Mouse (Mus musculus) hindbrain, postnatal 0 days (tissue): Measurements from ENCODE around the gene Fos. TPM values are rescaled to one million over a fixed set of nuclear protein-coding genes. Genes with fewer than 3 reads are reported as not detected.

Experiments used
- ATAC-seq: fragments of 200-750 bp; cut with Nextera tagmentation; 2 replicates; pipeline ENCODE4 v1.8.0; 2017; ENCODE audit warnings: mild to moderate bottlenecking, moderate TSS enrichment, moderate library complexity
- DNase-seq: peaks from one replicate; pipeline ENCODE4 v3.0.0-alpha.2; 2015; ENCODE audit warnings: low spot score
- H3K27ac ChIP-seq: fragments of 300-500 bp; sonication (generic); 2 replicates; pipeline ENCODE4 v1.5.1; 2014; ENCODE audit warnings: mild to moderate bottlenecking
- H3K27me3 ChIP-seq: fragments of 300-500 bp; sonication (generic); 2 replicates; pipeline ENCODE4 v1.6.1; 2014; ENCODE audit warnings: low read length, mixed read lengths; ENCODE audit not compliant: insufficient read depth
- H3K36me3 ChIP-seq: fragments of 300-500 bp; sonication (generic); 2 replicates; pipeline ENCODE4 v1.6.1; 2014; ENCODE audit warnings: low read length, mixed read lengths; ENCODE audit not compliant: insufficient read depth
- H3K4me1 ChIP-seq: fragments of 300-500 bp; sonication (generic); 2 replicates; pipeline ENCODE4 v1.6.1; 2014; ENCODE audit warnings: antibody characterized with exemption, low read length, mixed read lengths; ENCODE audit not compliant: insufficient read depth
- H3K4me2 ChIP-seq: fragments of 300-500 bp; sonication (generic); 2 replicates; pipeline ENCODE4 v1.6.1; 2014; ENCODE audit warnings: low read depth, mild to moderate bottlenecking, low read length, moderate library complexity, mixed read lengths
- H3K4me3 ChIP-seq: fragments of 300-500 bp; sonication (generic); 2 replicates; pipeline ENCODE4 v1.5.1; 2014; ENCODE audit warnings: low read length
- H3K9ac ChIP-seq: fragments of 300-500 bp; sonication (generic); replicated peaks from 2 replicates; pipeline ENCODE4 v1.6.1; 2014; ENCODE audit warnings: mild to moderate bottlenecking, low read length, moderate library complexity, mixed read lengths
- H3K9me3 ChIP-seq: fragments of 300-500 bp; sonication (generic); 2 replicates; pipeline ENCODE4 v1.6.1; 2016; ENCODE audit warnings: low read length, mixed read lengths
- CTCF ChIP-seq: IDR thresholded peaks from 2 replicates; pipeline ENCODE4 v1.5.1; 2016; ENCODE audit warnings: antibody characterized with exemption, control low read depth, low read depth
- WGBS: fragments of 180-500 bp; shearing (Covaris S2); extraction: QIAGEN DNeasy Blood & Tissue Kit; methylation state at CpG from one replicate; pipeline ENCODE4 v1.1.7; 2014; 5-methylcytosine and 5-hydroxymethylcytosine counted together
- polyA plus RNA-seq: library from polyadenylated mRNA; unstranded; fragments of >200 nt; fragmentation: Nextera tagmentation; extraction: Ambion mirVana; gene quantifications from 2 replicates; pipeline ENCODE4 v1.2.1, GENCODE M21; 2015
- total RNA-seq: library from RNA; depleted of rRNA; stranded (reverse); fragments of >200 nt; gene quantifications from 2 replicates; pipeline ENCODE4 v1.2.3, GENCODE M21; 2014

The Fos gene
- total and polyA plus RNA-seq, 2 experiments from 2014 or later: 12.1 to 23.4 TPM

GRCm38 (mm10) chr12:85449478-85449877 lies 24.2 kb upstream of the Fos start:
- no peak overlapping the region for H3K4me2 ChIP-seq
- no peak for ATAC-seq
- no peaks in the 10 kb centered on the region for H3K27me3 ChIP-seq
- no peak for DNase-seq
- no peak overlapping the region for H3K27ac ChIP-seq
- no peak overlapping the region for H3K4me3 ChIP-seq
- no peak overlapping the region for H3K9ac ChIP-seq
- WGBS: 94% methylated on average over 1 of the region's 1 CpGs
- H3K36me3 ChIP-seq: no peaks in the 10 kb centered on the region
- H3K9me3 ChIP-seq: no peaks in the 10 kb centered on the region
- peaks cover 6% of the 10 kb centered on the region; the same call in 1 of the 2 replicates for H3K4me1 ChIP-seq
- no peak for TF ChIP-seq CTCF

GRCm38 (mm10) chr12:85451693-85452491 lies 21.8 kb upstream of the Fos start:
- no peak for TF ChIP-seq CTCF

GRCm38 (mm10) chr12:85455065-85456058 lies 18.3 kb upstream of the Fos start:
- no peaks in the 10 kb centered on the region for H3K9me3 ChIP-seq
- H3K9ac ChIP-seq: peak overlapping the region; percentile 61; the same call in 1 of the 2 replicates
- WGBS: under 1% methylated on average over 44 of the region's 44 CpGs
- TF ChIP-seq CTCF: peak; percentile 55
- ATAC-seq (peak; percentile 99), DNase-seq (peak; percentile 99)
- peaks cover 13% of the 10 kb centered on the region for H3K4me1 ChIP-seq
- no peaks in the 10 kb centered on the region for H3K27me3 ChIP-seq
- peak overlapping the region; percentile 41 for H3K4me3 ChIP-seq
- peak overlapping the region; percentile 75 for H3K4me2 ChIP-seq
- H3K36me3 ChIP-seq: no peaks in the 10 kb centered on the region
- peak overlapping the region; percentile 92 for H3K27ac ChIP-seq

More at GRCm38 (mm10) chr12:85451693-85452491, 21.8 kb upstream of the Fos start:
- WGBS: 38% methylated on average over 22 of the region's 22 CpGs
- DNase-seq (no peak), ATAC-seq (no peak)
- Histone ChIP-seq H3K4me3 (no peak overlapping the region), H3K36me3 (no peaks in the 10 kb centered on the region), H3K9me3 (no peaks in the 10 kb centered on the region), H3K27me3 (no peaks in the 10 kb centered on the region), H3K4me1 (peaks cover 13% of the 10 kb centered on the region), H3K9ac (no peak overlapping the region), H3K27ac (no peak overlapping the region), H3K4me2 (no peak overlapping the region)

GRCm38 (mm10) chr12:85456276-85456675 lies 17.4 kb upstream of the Fos start:
- ATAC-seq: no peak
- H3K9ac ChIP-seq: peak overlapping the region; percentile 61; the same call in 1 of the 2 replicates
- H3K36me3 ChIP-seq: no peaks in the 10 kb centered on the region
- no peak for TF ChIP-seq CTCF
- no peak overlapping the region for H3K4me3 ChIP-seq
- H3K9me3 ChIP-seq: no peaks in the 10 kb centered on the region
- H3K27ac ChIP-seq: peak overlapping the region; percentile 92; the same call in 1 of the 2 replicates
- H3K4me2 ChIP-seq: peak overlapping the region; percentile 75
- H3K4me1 ChIP-seq: peaks cover 13% of the 10 kb centered on the region
- 65% methylated on average over 4 of the region's 4 CpGs for WGBS
- DNase-seq: no peak
- no peaks in the 10 kb centered on the region for H3K27me3 ChIP-seq

GRCm38 (mm10) chr12:85456966-85457505 lies 16.7 kb upstream of the Fos start:
- DNase-seq (no peak), ATAC-seq (no peak)
- H3K4me1 ChIP-seq: peaks cover 10% of the 10 kb centered on the region
- H3K36me3 ChIP-seq: no peaks in the 10 kb centered on the region
- TF ChIP-seq CTCF: no peak
- H3K27ac ChIP-seq: no peak overlapping the region
- H3K9ac ChIP-seq: no peak overlapping the region
- no peaks in the 10 kb centered on the region for H3K9me3 ChIP-seq
- 76% methylated on average over 13 of the region's 13 CpGs for WGBS
- H3K4me2 ChIP-seq: no peak overlapping the region
- H3K27me3 ChIP-seq: no peaks in the 10 kb centered on the region
- no peak overlapping the region for H3K4me3 ChIP-seq

- Histone ChIP-seq H3K9me3 (no peaks in the 10 kb centered on the region), H3K27ac (no peak overlapping the region), H3K36me3 (no peaks in the 10 kb centered on the region), H3K4me3 (no peak overlapping the region), H3K4me1 (peaks cover 4% of the 10 kb centered on the region), H3K4me2 (no peak overlapping the region), H3K27me3 (no peaks in the 10 kb centered on the region), H3K9ac (no peak overlapping the region)
- DNase-seq (no peak), ATAC-seq (no peak)
- 80% methylated on average over 4 of the region's 4 CpGs for WGBS
- TF ChIP-seq CTCF: no peak
Measured at GRCm38 (mm10) chr12:85459820-85460219, 13.9 kb upstream of the Fos start.
